Mouse (Mus musculus) gastrocnemius, postnatal 36 days (tissue): ENCODE data around the gene Defb43. TPM values are rescaled to one million over a fixed set of nuclear protein-coding genes. Genes with fewer than 3 reads are reported as not detected.

ENCODE experiments used
- DNase-seq, 2 experiments: peaks; one replicate each; pipeline ENCODE4 v3.0.0; 2022
- intact Hi-C: fragments of 180-260 bp; cut with DNase I; formaldehyde crosslinking; loops from one replicate; pipeline ENCODE4 v1.15.1; 2025
- total RNA-seq, 2 experiments: library from RNA; stranded (reverse); gene quantifications; 2 replicates each; pipeline ENCODE4 v1.2.3; 2021

The Defb43 gene
- total RNA-seq, 2 experiments from 2014 or later: not detected

DNA sequence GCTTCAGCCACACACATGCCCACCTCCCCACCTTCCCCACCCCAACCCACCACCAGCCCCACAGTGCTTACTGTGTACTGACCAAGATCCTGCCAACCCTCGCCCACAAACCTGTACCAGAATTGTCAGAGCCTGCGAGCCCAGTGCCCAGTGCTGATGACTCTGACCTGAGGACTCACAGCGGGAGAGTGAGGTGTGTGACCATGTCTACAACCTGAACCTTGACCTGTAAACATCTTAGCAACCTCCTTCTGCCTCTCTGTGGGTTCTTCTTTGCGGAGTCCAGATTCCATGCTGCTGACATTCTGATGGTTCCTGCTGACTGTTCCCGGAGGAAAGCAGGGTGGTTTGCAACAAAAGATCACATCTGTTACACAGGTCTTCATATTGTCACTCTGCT, 53.8 kb downstream of the Defb43 start:
- intact Hi-C loops: no loop called here
- no peak for DNase-seq

DNA sequence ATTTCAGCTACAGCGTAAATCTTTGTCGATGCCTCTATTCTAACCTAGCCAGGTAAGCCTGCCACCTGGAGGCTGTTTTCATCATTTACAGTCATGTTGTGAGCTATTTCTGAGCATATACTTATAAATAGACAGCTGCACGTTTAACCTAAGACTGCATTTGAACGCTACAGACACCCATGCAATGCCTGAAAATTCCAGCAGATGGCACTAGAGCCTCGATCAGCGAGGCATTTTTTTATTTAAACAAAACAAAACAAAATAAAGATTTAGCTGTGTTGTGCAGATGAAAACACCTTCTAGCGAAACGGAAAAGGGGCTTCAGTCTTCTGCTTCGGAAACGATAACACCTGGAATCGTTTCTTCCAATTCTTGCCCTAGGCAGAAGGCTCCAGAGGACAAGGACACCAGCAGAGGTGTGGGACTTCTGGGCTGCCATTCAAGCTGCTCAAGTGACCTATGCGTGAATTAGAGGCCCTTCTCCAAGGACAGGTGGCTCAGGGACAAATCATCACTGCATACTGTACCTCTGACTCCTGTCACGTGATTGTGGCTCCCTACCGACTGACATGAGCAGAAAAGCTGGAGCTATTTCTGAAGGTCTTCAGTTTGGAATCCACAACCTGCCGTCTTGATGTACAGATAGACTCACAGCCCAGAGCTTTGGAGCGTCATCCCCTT, 55.2 kb downstream of the Defb43 start:
- DNase-seq: peak in 1 of 2 experiments; percentile 48
- intact Hi-C loops: no loop called here

Other genes starting within 250 kb of the Defb43 start
- gene Wdfy2, start 174.1 kb upstream of the Defb43 start, total RNA-seq: 1 to 10 TPM; 5.9 TPM
- not detected for gene Defb48, start 27.3 kb upstream of the Defb43 start, total RNA-seq
- not detected for gene Defb47, start 13.7 kb upstream of the Defb43 start, total RNA-seq
- gene Defb42, start 35.2 kb downstream of the Defb43 start, total RNA-seq: not detected
- not detected for gene Defb30, start 38.2 kb downstream of the Defb43 start, total RNA-seq